Mouse (Mus musculus) ES-E14 (cell line): ENCODE data around the gene Cacng5.

Source experiments
- CHD2 ChIP-seq: IDR thresholded peaks from 2 replicates; pipeline ENCODE4 v1.6.1; 2014; ENCODE audit warnings: mild to moderate bottlenecking, low read depth, low read length, inconsistent platforms
- HCFC1 ChIP-seq: IDR thresholded peaks from 2 replicates; pipeline ENCODE4 v1.6.1; 2012; ENCODE audit warnings: low read length, inconsistent platforms, borderline replicate concordance; ENCODE audit not compliant: insufficient read depth
- MAFK ChIP-seq: IDR thresholded peaks from 2 replicates; pipeline ENCODE4 v1.6.1; 2014; ENCODE audit warnings: mild to moderate bottlenecking, low read depth, low read length, inconsistent platforms; ENCODE audit not compliant: insufficient read depth
- ZC3H11A ChIP-seq: IDR thresholded peaks from 2 replicates; pipeline ENCODE4 v1.6.1; 2012; ENCODE audit warnings: low read depth, mild to moderate bottlenecking, inconsistent platforms, low read length, borderline replicate concordance
- ZNF384 ChIP-seq: IDR thresholded peaks from 2 replicates; pipeline ENCODE4 v1.6.1; 2012; ENCODE audit warnings: low read depth, low read length, inconsistent platforms

DNA sequence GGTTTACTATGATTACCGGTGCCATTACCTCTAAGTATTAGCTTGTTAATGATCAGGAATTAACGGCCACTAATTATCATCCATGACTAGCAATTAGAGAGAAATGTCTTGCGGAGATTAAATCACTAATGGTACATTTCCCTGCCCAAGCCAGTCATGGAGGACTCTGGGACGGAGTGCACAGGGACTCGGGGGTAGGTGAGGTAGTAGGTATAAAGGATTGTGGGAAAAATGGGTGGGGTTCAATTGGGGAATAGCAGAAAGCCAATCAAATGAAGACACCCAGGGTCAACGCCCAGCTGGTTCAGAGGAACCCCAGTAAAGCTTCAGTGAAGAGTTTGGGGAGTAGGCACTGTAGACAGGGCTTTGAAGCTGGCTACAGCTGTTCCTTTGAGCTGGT is 27.5 kb downstream of the Cacng5 start:
- no peak for TF ChIP-seq HCFC1
- no peak for TF ChIP-seq ZNF384
- TF ChIP-seq ZC3H11A, result no peak
- TF ChIP-seq CHD2, result no peak
- no peak for TF ChIP-seq MAFK
